Mouse (Mus musculus) heart, postnatal 0 days (tissue): ENCODE measurements around the gene Suclg1.

Experiments
- CTCF ChIP-seq: IDR thresholded peaks from 2 replicates; pipeline ENCODE4 v1.5.1; 2016; ENCODE audit warnings: antibody characterized with exemption, control low read depth, low read depth
- EP300 ChIP-seq: IDR thresholded peaks from 2 replicates; pipeline ENCODE4 v1.6.1; 2016; ENCODE audit warnings: antibody characterized with exemption, low read depth

DNA sequence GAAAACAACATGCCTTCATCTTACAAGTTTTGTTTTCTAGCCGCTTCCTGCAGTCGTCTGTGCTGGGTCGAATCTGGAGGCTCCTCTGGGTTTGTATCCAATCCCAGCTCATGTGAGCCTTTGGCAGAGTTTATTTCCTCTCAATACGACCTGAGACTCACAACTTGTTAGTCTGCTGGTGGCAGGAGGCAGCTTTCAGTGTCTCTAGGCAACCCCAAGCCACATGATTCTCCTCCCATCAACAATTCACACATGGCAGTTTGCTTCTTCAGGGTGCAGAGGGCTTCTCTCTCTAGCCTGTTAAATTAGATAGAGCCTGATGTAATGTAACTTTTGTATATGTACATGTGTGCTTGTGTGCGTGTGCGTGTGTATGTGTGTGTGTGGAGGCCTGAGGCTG is 58.7 kb downstream of the Suclg1 start:
- TF ChIP-seq CTCF: no peak
- no peak for TF ChIP-seq EP300
